Mouse (Mus musculus): ENCODE results near the gene Ccnd2.

GRCm38 (mm10) chr6:127147665-127148064 lies 4.3 kb downstream of the Ccnd2 start:
- TF ChIP-seq CTCF (conservative IDR thresholded peaks at IDR 0.05 in 1 of 2, IDR thresholded peaks at IDR 0.05 in 1 of 2; ENCODE audit: low read depth in 2 of 2, low read length in 2 of 2) (peak; percentile 91 to 97), HCFC1 (IDR thresholded peaks at IDR 0.05; ENCODE audit: low read depth, low read length) (no peak), GABPA (IDR thresholded peaks at IDR 0.05; ENCODE audit: insufficient replicate concordance, low read depth, low read length) (no peak), ZNF384 (IDR thresholded peaks at IDR 0.05; ENCODE audit: low read depth, low read length) (peak; percentile 24; the same call in 1 of the 2 replicates), CHD1 (IDR thresholded peaks at IDR 0.05; ENCODE audit: low read depth, low read length) (no peak), ZC3H11A (IDR thresholded peaks at IDR 0.05; ENCODE audit: low read depth, low read length) (peak; percentile 87)

Measured in CH12.LX (cell line).